In the genomic region with DNA sequence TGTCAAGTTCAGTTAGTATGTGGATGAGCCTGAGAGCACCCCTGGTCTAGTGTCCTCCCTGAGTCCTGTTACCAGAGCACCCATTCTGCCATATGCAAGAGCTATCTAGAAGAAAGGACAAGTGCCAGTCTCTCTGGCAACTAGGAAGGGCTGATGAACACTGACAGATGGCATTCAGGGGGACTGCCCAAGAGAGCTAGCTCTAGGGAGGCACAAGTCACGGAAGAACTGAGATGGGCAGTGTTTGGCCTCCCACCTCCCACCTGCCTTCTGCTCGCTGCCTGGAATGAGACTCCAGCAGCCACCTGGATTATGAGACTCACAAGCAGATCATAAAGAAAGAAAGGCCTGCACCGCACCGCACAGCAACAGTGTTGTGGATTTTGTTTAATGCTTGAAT, we compare ENCODE assay signal across 20 mouse cellular contexts. TPM values are rescaled to one million over a fixed set of nuclear protein-coding genes. Genes with fewer than 3 reads are reported as not detected.
DNase-seq lines count a peak whose midpoint lies in the region; ATAC-seq lines count a peak whose summit lies in the region.
"Had no signal": no experiment of that assay in that cellular context is flagged by ENCODE, and none has a peak within 500 bp of the region (broad histone marks: within the 10 kb centered on the region; RNA-seq: fewer than 3 reads in every experiment).

No protein-coding gene starts in this region.

- H3K9ac ChIP-seq in heart, embryonic 11.5 days (ENCODE audit: low read depth, low read length) = no peak overlapping the region
- H3K9ac ChIP-seq: embryonic facial prominence, embryonic 15.5 days; limb, embryonic 13.5 days; liver, embryonic 13.5 days; lung, embryonic 14.5 days; neural tube, embryonic 15.5 days had no signal

- no peak overlapping the region for H3K4me2 ChIP-seq in heart, embryonic 11.5 days
- H3K4me2 ChIP-seq: embryonic facial prominence, embryonic 15.5 days; limb, embryonic 13.5 days; liver, embryonic 13.5 days; lung, embryonic 14.5 days; neural tube, embryonic 15.5 days had no signal

- DNase-seq in frontal cortex, adult 2 months (ENCODE audit: extremely low spot score in 1 of 2, low spot score in 1 of 2) = peak; percentile 52 to 59
- DNase-seq in frontal cortex, postnatal 10 days (ENCODE audit: low spot score in 2 of 2) = no peak
- DNase-seq in right cerebral cortex, postnatal 25 days = peak; percentile 62
- DNase-seq in right cerebral cortex, postnatal 4 days = no peak
- peak; percentile 61 to 76 for DNase-seq in cerebellum, postnatal 14 days
- no peak for DNase-seq in thymus, postnatal 0 days (ENCODE audit: low spot score)
- DNase-seq: kidney, adult 18-20 months; kidney, postnatal 14 days; liver, embryonic 13.5 days; lung, embryonic 14.5 days; lung, postnatal 4 days; spleen, adult 18-20 months; thymus, postnatal 4 days had no signal

- no peaks in the 10 kb centered on the region for H3K27me3 ChIP-seq in heart, embryonic 11.5 days (ENCODE audit: control insufficient read depth, insufficient read depth, low read length)
- H3K27me3 ChIP-seq: embryonic facial prominence, embryonic 15.5 days; limb, embryonic 13.5 days; liver, embryonic 13.5 days; neural tube, embryonic 15.5 days had no signal

- H3K36me3 ChIP-seq in heart, embryonic 11.5 days (ENCODE audit: control insufficient read depth, insufficient read depth, low read length) = no peaks in the 10 kb centered on the region; the same call in 1 of the 2 replicates

- 85% methylated on average over 4 of the region's 4 CpGs for WGBS in heart, embryonic 11.5 days (ENCODE audit: insufficient replicate concordance)

- no peak for ATAC-seq in heart, embryonic 11.5 days (replicated peaks; ENCODE audit: insufficient number of reproducible peaks, low FRiP score, low TSS enrichment)
- ATAC-seq: midbrain, embryonic 16.5 days had no signal

- no peak overlapping the region for H3K27ac ChIP-seq in heart, embryonic 11.5 days (ENCODE audit: low read depth, low read length)
- H3K27ac ChIP-seq: embryonic facial prominence, embryonic 15.5 days; left cerebral cortex, adult 2 months; limb, embryonic 13.5 days; liver, embryonic 13.5 days; neural tube, embryonic 15.5 days had no signal

- H3K9me3 ChIP-seq in heart, embryonic 11.5 days (replicated peaks; ENCODE audit: control insufficient read depth, low read length) = no peaks in the 10 kb centered on the region
- H3K9me3 ChIP-seq: embryonic facial prominence, embryonic 15.5 days; limb, embryonic 13.5 days; neural tube, embryonic 15.5 days had no signal

- no peak overlapping the region for H3K4me3 ChIP-seq in heart, embryonic 11.5 days (ENCODE audit: low read depth, low read length)
- H3K4me3 ChIP-seq: embryonic facial prominence, embryonic 15.5 days; left cerebral cortex, adult 2 months; limb, embryonic 13.5 days; liver, embryonic 13.5 days; neural tube, embryonic 15.5 days had no signal

- peaks cover 6% of the 10 kb centered on the region; the same call in 1 of the 2 replicates for H3K4me1 ChIP-seq in heart, embryonic 11.5 days (ENCODE audit: control insufficient read depth, insufficient read depth, low read length)
- H3K4me1 ChIP-seq: embryonic facial prominence, embryonic 15.5 days; limb, embryonic 13.5 days; liver, embryonic 13.5 days; neural tube, embryonic 15.5 days had no signal

RNA-seq across cellular contexts. Expression of a gene that starts 13.3 kb away (rescaled TPM):
- polyA plus RNA-seq in frontal cortex, adult 2 months (2012; rRNA removed) = 0.95 and 1.1 TPM in 2 replicates
- 13.1 and 13.4 TPM in 2 replicates for polyA plus RNA-seq in thymus, postnatal 0 days (2015; fragmentation: Nextera tagmentation; extraction: Ambion mirVana)
- 2.5 and 4.0 TPM in 2 replicates for polyA plus RNA-seq in heart, embryonic 11.5 days (2014; fragmentation: Nextera tagmentation; extraction: Ambion mirVana)

RNA-seq across cellular contexts. Expression of a gene that starts 19.0 kb away (rescaled TPM):
- 67.9 and 71.9 TPM in 2 replicates for polyA plus RNA-seq in frontal cortex, adult 2 months (2012; rRNA removed)
- polyA plus RNA-seq in thymus, postnatal 0 days (2015; fragmentation: Nextera tagmentation; extraction: Ambion mirVana) = 63.8 and 69.1 TPM in 2 replicates
- 41.4 and 45.7 TPM in 2 replicates for polyA plus RNA-seq in heart, embryonic 11.5 days (2014; fragmentation: Nextera tagmentation; extraction: Ambion mirVana)

RNA-seq across cellular contexts. Expression of a gene that starts 19.2 kb away (rescaled TPM):
- 33.9 TPM in 2 replicates for polyA plus RNA-seq in frontal cortex, adult 2 months (2012; rRNA removed)
- polyA plus RNA-seq in thymus, postnatal 0 days (2015; fragmentation: Nextera tagmentation; extraction: Ambion mirVana) = 146 and 147 TPM in 2 replicates
- 40.4 and 44.8 TPM in 2 replicates for polyA plus RNA-seq in heart, embryonic 11.5 days (2014; fragmentation: Nextera tagmentation; extraction: Ambion mirVana)

RNA-seq across cellular contexts. Expression of a gene that starts 20.5 kb away (rescaled TPM):
- polyA plus RNA-seq in frontal cortex, adult 2 months (2012; rRNA removed) = 78.7 and 82.1 TPM in 2 replicates
- polyA plus RNA-seq in thymus, postnatal 0 days (2015; fragmentation: Nextera tagmentation; extraction: Ambion mirVana) = 36.2 and 40.3 TPM in 2 replicates
- 52.3 and 60.3 TPM in 2 replicates for polyA plus RNA-seq in heart, embryonic 11.5 days (2014; fragmentation: Nextera tagmentation; extraction: Ambion mirVana)

RNA-seq across cellular contexts. Expression of a gene that starts 24.1 kb away (rescaled TPM):
- 0.15 and 0.36 TPM in 2 replicates for polyA plus RNA-seq in frontal cortex, adult 2 months (2012; rRNA removed)
- not detected in 2 replicates for polyA plus RNA-seq in thymus, postnatal 0 days (2015; fragmentation: Nextera tagmentation; extraction: Ambion mirVana)
- not detected in 2 replicates for polyA plus RNA-seq in heart, embryonic 11.5 days (2014; fragmentation: Nextera tagmentation; extraction: Ambion mirVana)
- polyA plus RNA-seq: embryonic facial prominence, embryonic 15.5 days; hindbrain, embryonic 11.5 days; limb, embryonic 13.5 days; lung, embryonic 14.5 days; midbrain, embryonic 16.5 days; neural tube, embryonic 15.5 days had no signal

Comparison
In these comparisons a context has a peak if more than half of its experiments do, and no peak if none do; other contexts are left out.
1. DNase-seq: peak in frontal cortex, adult 2 months (2 of 2), right cerebral cortex, postnatal 25 days (single experiment) and cerebellum, postnatal 14 days (2 of 2); none in frontal cortex, postnatal 10 days (0 of 2), right cerebral cortex, postnatal 4 days (single experiment) and thymus, postnatal 0 days (single experiment).